Mouse (Mus musculus) thymus, adult 2 months (tissue): ENCODE data around the gene a. TPM values are rescaled to one million over a fixed set of nuclear protein-coding genes. Genes with fewer than 3 reads are reported as not detected.

Experiments
- DNase-seq: peaks from one replicate; pipeline ENCODE4 v3.0.0; 2021
- H3K27ac ChIP-seq: fragments of 200-500 bp; 2 replicates; pipeline ENCODE4 v1.5.1; 2012; ENCODE audit warnings: low read length, control low read depth; ENCODE audit not compliant: control insufficient read depth, insufficient read depth
- H3K27me3 ChIP-seq: fragments of 200-500 bp; 2 replicates; pipeline ENCODE4 v1.6.1; 2012; ENCODE audit warnings: mild to moderate bottlenecking, low read length, moderate library complexity, mixed read lengths; ENCODE audit not compliant: control insufficient read depth, insufficient read depth
- H3K36me3 ChIP-seq: fragments of 200-500 bp; 2 replicates; pipeline ENCODE4 v1.6.1; 2012; ENCODE audit warnings: mild to moderate bottlenecking, low read length, moderate library complexity; ENCODE audit not compliant: control insufficient read depth, insufficient read depth
- H3K4me1 ChIP-seq: fragments of 200-500 bp; replicated peaks from 2 replicates; pipeline ENCODE4 v1.6.1; 2012; ENCODE audit warnings: low read length; ENCODE audit not compliant: control insufficient read depth, insufficient read depth
- H3K4me3 ChIP-seq: fragments of 200-500 bp; 2 replicates; pipeline ENCODE4 v1.5.1; 2012; ENCODE audit warnings: mild to moderate bottlenecking, low read length, control low read depth, moderate library complexity; ENCODE audit not compliant: control insufficient read depth, insufficient read depth
- CTCF ChIP-seq: fragments of 200-500 bp; IDR thresholded peaks from 2 replicates; pipeline ENCODE4 v1.5.1; 2012; ENCODE audit warnings: mild to moderate bottlenecking, control low read depth, low read length, moderate library complexity, borderline replicate concordance; ENCODE audit not compliant: control insufficient read depth, poor library complexity, insufficient read depth; ENCODE audit errors: extremely low read depth
- POLR2A ChIP-seq: fragments of 200-500 bp; IDR thresholded peaks from 2 replicates; pipeline ENCODE4 v1.6.1; 2012; ENCODE audit warnings: mild to moderate bottlenecking, low read length, control low read depth, moderate library complexity; ENCODE audit not compliant: control insufficient read depth, poor library complexity, insufficient read depth; ENCODE audit errors: extremely low read depth
- WGBS: fragments of 180-500 bp; shearing (Covaris S2); methylation state at CpG from one replicate; pipeline ENCODE4 v1.1.7; 2018; 5-methylcytosine and 5-hydroxymethylcytosine counted together
- polyA plus RNA-seq: library from polyadenylated mRNA; depleted of rRNA; stranded (reverse); fragments of >200 nt; gene quantifications from 2 replicates; pipeline ENCODE4 v1.2.3, GENCODE M21; 2012

Gene a
- polyA plus RNA-seq, 1 experiment, result 4.7 TPM

- Histone ChIP-seq H3K27me3 (no peaks in the 10 kb centered on the region), H3K36me3 (no peaks in the 10 kb centered on the region), H3K4me3 (no peak overlapping the region), H3K27ac (no peak overlapping the region), H3K4me1 (peaks cover 4% of the 10 kb centered on the region)
- DNase-seq, result peak; percentile 80
- 26% methylated on average over 8 of the region's 8 CpGs for WGBS
- TF ChIP-seq POLR2A (no peak), CTCF (peak; percentile 80)
Measured at GRCm38 (mm10) chr2:155082121-155082803, 291.1 kb downstream of the a start.

GRCm38 (mm10) chr2:155084546-155084945, 293.3 kb downstream of the a start:
- Histone ChIP-seq H3K36me3 (no peaks in the 10 kb centered on the region), H3K4me3 (no peak overlapping the region), H3K27me3 (no peaks in the 10 kb centered on the region), H3K27ac (no peak overlapping the region), H3K4me1 (peaks cover 2% of the 10 kb centered on the region; the same call in 1 of the 2 replicates)
- TF ChIP-seq CTCF (no peak), POLR2A (no peak)
- no peak for DNase-seq
- 94% methylated on average over 5 of the region's 5 CpGs for WGBS

- TF ChIP-seq POLR2A, result no peak
- no peak for TF ChIP-seq CTCF
- WGBS, result 94% methylated on average over 5 of the region's 5 CpGs
Measured at GRCm38 (mm10) chr2:155086328-155086727, 295.1 kb downstream of the a start.

GRCm38 (mm10) chr2:155088264-155088663, 297.1 kb downstream of the a start:
- 78% methylated on average over 6 of the region's 6 CpGs for WGBS
- Histone ChIP-seq H3K4me1 (no peaks in the 10 kb centered on the region), H3K27ac (no peak overlapping the region), H3K4me3 (no peak overlapping the region), H3K27me3 (no peaks in the 10 kb centered on the region), H3K36me3 (no peaks in the 10 kb centered on the region)
- TF ChIP-seq CTCF (no peak), POLR2A (no peak)
- DNase-seq, result no peak

More at GRCm38 (mm10) chr2:155086328-155086727, 295.1 kb downstream of the a start:
- no peak for DNase-seq
- Histone ChIP-seq H3K36me3 (no peaks in the 10 kb centered on the region), H3K4me1 (no peaks in the 10 kb centered on the region), H3K27me3 (no peaks in the 10 kb centered on the region), H3K4me3 (no peak overlapping the region), H3K27ac (no peak overlapping the region)

DNA sequence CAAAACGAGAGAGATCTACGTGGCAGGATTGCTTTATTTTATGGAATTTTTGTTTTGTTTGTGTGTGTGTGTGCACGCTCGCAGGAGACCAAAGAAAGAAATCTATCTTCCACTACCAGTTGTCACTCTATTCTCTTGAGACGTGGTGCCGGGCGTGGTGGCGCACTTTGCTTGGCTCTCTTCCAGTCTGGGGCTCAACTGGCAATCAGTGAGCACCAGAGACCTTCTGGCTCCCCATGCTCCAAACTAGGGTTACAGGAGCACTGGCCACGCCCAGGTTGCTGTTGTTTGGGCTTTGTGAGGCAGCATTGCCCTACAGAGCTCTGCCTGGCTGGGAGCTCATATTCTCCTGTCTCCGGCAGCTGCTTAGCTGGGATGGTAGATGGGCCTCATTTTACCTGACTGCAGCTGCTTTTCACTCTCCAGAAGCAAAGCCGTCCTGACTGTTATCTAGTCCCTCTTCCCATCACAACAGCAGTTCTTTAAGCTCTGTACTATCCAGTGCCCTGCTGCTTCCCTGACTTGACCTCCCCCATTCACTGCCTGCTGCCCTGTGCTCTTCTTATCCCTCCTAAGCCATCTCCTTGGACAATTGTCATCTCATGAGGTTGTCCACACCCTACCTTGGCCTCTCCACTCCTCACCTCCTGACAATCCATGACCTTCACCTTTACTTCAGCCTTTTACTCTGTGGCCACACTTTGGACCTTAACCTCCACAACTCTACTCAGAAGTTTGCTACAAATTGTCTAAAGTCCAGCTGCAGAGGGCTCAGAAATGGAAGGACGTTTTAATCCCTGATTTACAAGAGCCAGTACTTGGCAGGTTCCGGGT, 299.9 kb downstream of the a start:
- no peaks in the 10 kb centered on the region for H3K4me1 ChIP-seq
- no peak for TF ChIP-seq POLR2A
- TF ChIP-seq CTCF, result no peak
- no peak overlapping the region for H3K27ac ChIP-seq
- WGBS, result 86% methylated on average over 13 of the region's 13 CpGs
- H3K27me3 ChIP-seq, result no peaks in the 10 kb centered on the region
- H3K36me3 ChIP-seq, result no peaks in the 10 kb centered on the region
- no peak for DNase-seq
- H3K4me3 ChIP-seq, result no peak overlapping the region

DNA sequence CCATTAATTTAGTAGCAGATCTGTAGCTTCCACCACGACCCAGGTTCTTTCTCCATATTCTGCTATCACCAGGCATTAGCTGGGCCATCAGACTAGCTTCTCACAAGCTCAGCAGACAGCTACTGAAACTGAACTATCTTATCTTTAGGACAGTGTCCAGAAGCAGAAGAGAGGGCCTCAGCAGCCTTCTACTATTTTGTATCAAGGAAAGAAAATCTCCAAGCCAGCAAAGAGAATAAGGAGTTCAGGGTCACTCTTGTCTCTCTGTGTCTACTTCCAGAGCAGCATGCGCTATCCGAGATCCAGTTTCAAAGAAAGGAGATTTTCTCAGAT, 300.5 kb downstream of the a start:
- TF ChIP-seq POLR2A (no peak), CTCF (no peak)
- no peak overlapping the region for H3K27ac ChIP-seq
- H3K4me3 ChIP-seq, result no peak overlapping the region
- DNase-seq, result no peak
- H3K36me3 ChIP-seq, result no peaks in the 10 kb centered on the region
- no peaks in the 10 kb centered on the region for H3K27me3 ChIP-seq
- WGBS, result 96% methylated on average over 3 of the region's 3 CpGs
- no peaks in the 10 kb centered on the region for H3K4me1 ChIP-seq

GRCm38 (mm10) chr2:155093418-155093817, 302.2 kb downstream of the a start:
- 20% methylated on average over 4 of the region's 4 CpGs for WGBS

More at GRCm38 (mm10) chr2:155093418-155093817, 302.2 kb downstream of the a start:
- DNase-seq, result no peak
- H3K36me3 ChIP-seq, result no peaks in the 10 kb centered on the region
- H3K27ac ChIP-seq, result no peak overlapping the region
- H3K27me3 ChIP-seq, result no peaks in the 10 kb centered on the region
- TF ChIP-seq POLR2A (no peak), CTCF (no peak)
- no peaks in the 10 kb centered on the region for H3K4me1 ChIP-seq
- H3K4me3 ChIP-seq, result no peak overlapping the region
